25 mouse cellular contexts compared by ENCODE assay signal in genomic region chr7:95004161-95004560, GRCm38 (mm10).
"Had no signal": no experiment of that assay in that cellular context is flagged by ENCODE, and none has a peak within 500 bp of the region (broad histone marks: within the 10 kb centered on the region; RNA-seq: fewer than 3 reads in every experiment).

No protein-coding gene starts in this region.

- H3K4me3 ChIP-seq: heart, adult 2 months; heart, embryonic 13.5 days; heart, embryonic 15.5 days; hindbrain, embryonic 13.5 days; hindbrain, embryonic 15.5 days; layer of hippocampus, adult 2 months; left cerebral cortex, adult 2 months; limb, embryonic 10.5 days; limb, embryonic 12.5 days; liver, embryonic 13.5 days had no signal

- H3K27me3 ChIP-seq: heart, embryonic 13.5 days; heart, embryonic 15.5 days; hindbrain, embryonic 13.5 days; hindbrain, embryonic 15.5 days; limb, embryonic 12.5 days; liver, embryonic 13.5 days had no signal

- H3K4me2 ChIP-seq: heart, embryonic 11.5 days; heart, embryonic 13.5 days; heart, embryonic 15.5 days; hindbrain, embryonic 13.5 days; hindbrain, embryonic 15.5 days; limb, embryonic 12.5 days; liver, embryonic 11.5 days; liver, embryonic 13.5 days had no signal

- H3K36me3 ChIP-seq: heart, embryonic 13.5 days; heart, embryonic 15.5 days; hindbrain, embryonic 13.5 days; hindbrain, embryonic 15.5 days; limb, embryonic 10.5 days; limb, embryonic 12.5 days; liver, embryonic 13.5 days had no signal

- H3K9me3 ChIP-seq: heart, embryonic 13.5 days; heart, embryonic 15.5 days; hindbrain, embryonic 13.5 days; hindbrain, embryonic 15.5 days; limb, embryonic 10.5 days; limb, embryonic 12.5 days; liver, embryonic 13.5 days had no signal

- H3K27ac ChIP-seq: heart, adult 2 months; heart, embryonic 13.5 days; heart, embryonic 15.5 days; hindbrain, embryonic 13.5 days; hindbrain, embryonic 15.5 days; hindbrain, postnatal 0 days; layer of hippocampus, adult 2 months; left cerebral cortex, adult 2 months; limb, embryonic 10.5 days; limb, embryonic 12.5 days; liver, embryonic 13.5 days had no signal

- H3K9ac ChIP-seq: heart, embryonic 13.5 days; heart, embryonic 15.5 days; hindbrain, embryonic 13.5 days; hindbrain, embryonic 15.5 days; limb, embryonic 12.5 days; liver, embryonic 13.5 days had no signal

- H3K4me1 ChIP-seq: heart, embryonic 13.5 days; heart, embryonic 15.5 days; hindbrain, embryonic 13.5 days; hindbrain, embryonic 15.5 days; limb, embryonic 10.5 days; limb, embryonic 12.5 days; liver, embryonic 13.5 days had no signal

- DNase-seq: gastrocnemius, postnatal 14 days; gastrocnemius, postnatal 36 days; heart, adult 11 months; heart, adult 2 months; heart, postnatal 14 days; heart, postnatal 36 days; kidney, adult 18-20 months; kidney, adult 8-10 months; kidney, postnatal 10 days; kidney, postnatal 25 days; kidney, postnatal 4 days; liver; liver, embryonic 13.5 days had no signal

- ATAC-seq: hindbrain, postnatal 0 days; intestine, embryonic 16.5 days had no signal
